Mouse (Mus musculus) urinary bladder, postnatal 4 days (tissue): Measurements from ENCODE around the gene Nudt3.

Experiments used
- DNase-seq, 2 experiments: peaks; one replicate each; pipeline ENCODE4 v3.0.0; 2021 to 2022; ENCODE audit warnings: low spot score in 2 of 2

The Nudt3 gene

GRCm38 (mm10) chr17:27565163-27565941 is 57.9 kb downstream of the Nudt3 start, which contains the start of gene AI413582:
AI413582 (minus strand) TSS chr17:27565756.
- peak; percentile 95 for DNase-seq

- DNase-seq = no peak
Measured at GRCm38 (mm10) chr17:27564391-27565162, 58.7 kb downstream of the Nudt3 start.

- no peak for DNase-seq
Measured at GRCm38 (mm10) chr17:27563771-27564244, 59.5 kb downstream of the Nudt3 start.

- DNase-seq = no peak
Measured at GRCm38 (mm10) chr17:27561809-27562526, 61.3 kb downstream of the Nudt3 start.

GRCm38 (mm10) chr17:27560926-27561480 is 62.3 kb downstream of the Nudt3 start:
- DNase-seq = no peak

- no peak for DNase-seq
Measured at GRCm38 (mm10) chr17:27559596-27559995, 63.7 kb downstream of the Nudt3 start.

- no peak for DNase-seq
Measured at GRCm38 (mm10) chr17:27558845-27559244, 64.5 kb downstream of the Nudt3 start.

GRCm38 (mm10) chr17:27557927-27558661 is 65.2 kb downstream of the Nudt3 start:
- no peak for DNase-seq

- no peak for DNase-seq
Measured at GRCm38 (mm10) chr17:27557181-27557926, 65.9 kb downstream of the Nudt3 start.

- peak; percentile 79 to 80 for DNase-seq
Measured at GRCm38 (mm10) chr17:27556315-27557011, 66.8 kb downstream of the Nudt3 start, which contains the start of gene Hmga1. Hmga1 (plus strand) TSS chr17:27556497.

GRCm38 (mm10) chr17:27555512-27556172 is 67.7 kb downstream of the Nudt3 start:
- peak; percentile 62 to 76 for DNase-seq

- DNase-seq = peak in 1 of 2 experiments; percentile 52
Measured at GRCm38 (mm10) chr17:27555075-27555511, 68.2 kb downstream of the Nudt3 start.

- no peak for DNase-seq
Measured at GRCm38 (mm10) chr17:27554062-27554960, 69.0 kb downstream of the Nudt3 start.

GRCm38 (mm10) chr17:27552215-27553201 is 70.8 kb downstream of the Nudt3 start:
- DNase-seq = no peak

- DNase-seq = no peak
Measured at GRCm38 (mm10) chr17:27551393-27551940, 71.8 kb downstream of the Nudt3 start.

GRCm38 (mm10) chr17:27549234-27549633 is 74.1 kb downstream of the Nudt3 start:
- DNase-seq = no peak
